Mouse (Mus musculus): ENCODE measurements around the gene Xpnpep2. TPM values are rescaled to one million over a fixed set of nuclear protein-coding genes. Genes with fewer than 3 reads are reported as not detected.

The Xpnpep2 gene
- polyA plus RNA-seq, 2 experiments, result 5.1 to 6.7 TPM

DNA sequence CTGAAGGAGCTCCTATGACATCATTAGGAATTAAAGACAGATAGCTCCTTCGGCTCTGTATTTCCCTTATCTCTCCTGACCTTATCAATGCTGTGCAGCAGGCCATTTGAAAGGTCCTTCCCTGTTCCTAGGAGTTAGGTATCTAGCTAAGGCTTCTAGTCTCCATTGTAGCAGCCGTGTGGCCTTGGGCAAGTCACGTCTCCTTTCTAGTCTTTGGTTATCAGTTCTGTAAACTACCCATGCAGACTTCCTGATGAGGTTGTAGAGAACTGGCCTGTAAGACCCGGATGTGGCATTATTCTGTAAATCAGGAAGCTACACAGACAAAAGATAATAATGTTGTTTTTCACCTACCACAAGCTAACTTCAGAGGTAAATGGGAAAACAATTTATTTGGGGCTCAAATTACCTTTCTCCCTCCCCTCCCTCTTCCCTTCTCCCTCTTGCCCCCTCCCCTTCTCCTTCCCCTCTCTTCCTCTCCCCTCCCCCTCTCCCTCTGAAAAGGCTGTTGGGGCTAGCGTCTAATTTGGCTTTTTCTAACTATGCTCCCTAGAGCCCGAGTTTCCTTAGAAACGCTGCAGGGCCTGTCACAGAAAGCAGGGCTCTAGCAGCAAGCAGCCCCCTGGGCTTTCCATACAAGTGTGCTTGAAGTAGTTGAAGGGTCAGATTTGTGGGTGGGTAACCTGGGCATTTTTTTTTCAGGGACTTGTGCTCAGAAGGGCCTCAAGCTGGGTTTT lies 30.2 kb downstream of the Xpnpep2 start:
- ATAC-seq (ENCODE audit: low FRiP score, low read depth) (no peak), DNase-seq (ENCODE audit: low spot score) (no peak)
- H3K4me1 ChIP-seq (ENCODE audit: control insufficient read depth, insufficient read depth, low read length), result no peaks in the 10 kb centered on the region
- H3K9ac ChIP-seq (ENCODE audit: low read depth, low read length, severe bottlenecking), result no peak overlapping the region
- no peak overlapping the region for H3K4me3 ChIP-seq (replicated peaks; ENCODE audit: low read length)
- H3K27me3 ChIP-seq (ENCODE audit: control insufficient read depth, insufficient read depth, low read length), result no peaks in the 10 kb centered on the region
- H3K27ac ChIP-seq (replicated peaks; ENCODE audit: low read depth, low read length), result no peak overlapping the region
- no peak overlapping the region for H3K4me2 ChIP-seq (replicated peaks; ENCODE audit: low read depth, low read length, severe bottlenecking)
- H3K36me3 ChIP-seq (ENCODE audit: control insufficient read depth, insufficient read depth, low read length), result no peaks in the 10 kb centered on the region
- WGBS, result 50% methylated on average over 7 of the region's 7 CpGs
- no peaks in the 10 kb centered on the region for H3K9me3 ChIP-seq (ENCODE audit: control insufficient read depth, low read length)
- no peak for TF ChIP-seq POLR2A (IDR thresholded peaks at IDR 0.05; ENCODE audit: borderline replicate concordance, extremely low read depth, insufficient read depth, insufficient read length)

DNA sequence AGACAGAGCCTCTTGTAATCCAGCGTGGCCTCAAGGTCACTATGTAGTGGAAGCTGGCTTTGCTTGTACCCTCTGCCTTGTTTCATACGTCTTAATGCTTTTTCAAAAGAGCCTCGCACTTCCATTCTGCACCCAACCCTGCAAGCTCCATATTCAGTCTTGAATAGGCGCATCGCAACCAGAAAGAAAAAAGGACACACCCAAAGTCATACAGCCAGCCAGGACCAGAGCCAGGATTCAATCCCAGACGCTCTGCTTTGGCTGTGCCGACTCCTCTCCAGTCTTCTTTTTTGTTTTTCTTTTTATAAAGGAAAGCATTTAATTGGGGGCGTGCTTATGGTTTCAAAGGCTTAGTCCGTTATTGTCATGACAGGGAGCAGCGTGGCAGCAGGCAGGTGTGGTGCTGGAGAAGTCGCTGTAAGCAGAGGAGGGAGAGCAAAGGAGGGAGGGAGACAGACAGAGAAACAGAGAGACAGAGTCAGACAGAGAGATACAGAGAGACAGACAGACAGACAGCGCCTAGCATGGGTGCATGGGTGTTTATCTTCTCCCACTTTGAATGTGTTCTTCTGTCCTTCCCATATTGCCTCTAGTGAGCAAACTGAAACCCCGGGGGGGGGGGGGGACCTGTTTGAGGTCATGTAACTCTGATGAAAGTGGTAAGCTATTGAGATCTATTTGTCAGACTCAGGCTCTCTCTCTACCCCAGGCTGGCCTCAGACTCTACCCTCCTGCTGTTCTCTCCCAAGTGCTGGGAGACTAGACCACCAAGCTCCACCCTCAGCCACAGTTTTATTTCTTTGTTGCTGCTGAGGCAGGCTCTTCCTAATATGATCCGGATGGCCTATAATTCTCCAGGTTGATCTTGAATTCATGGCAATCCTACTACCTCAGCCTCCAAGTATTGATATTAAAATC lies 31.1 kb downstream of the Xpnpep2 start:
- Histone ChIP-seq H3K9ac (ENCODE audit: low read depth, low read length, severe bottlenecking) (no peak overlapping the region), H3K36me3 (ENCODE audit: control insufficient read depth, insufficient read depth, low read length) (no peaks in the 10 kb centered on the region), H3K27ac (replicated peaks; ENCODE audit: low read depth, low read length) (no peak overlapping the region), H3K9me3 (ENCODE audit: control insufficient read depth, low read length) (no peaks in the 10 kb centered on the region), H3K27me3 (ENCODE audit: control insufficient read depth, insufficient read depth, low read length) (no peaks in the 10 kb centered on the region), H3K4me2 (replicated peaks; ENCODE audit: low read depth, low read length, severe bottlenecking) (no peak overlapping the region), H3K4me3 (replicated peaks; ENCODE audit: low read length) (no peak overlapping the region), H3K4me1 (ENCODE audit: control insufficient read depth, insufficient read depth, low read length) (no peaks in the 10 kb centered on the region)
- no peak for DNase-seq (ENCODE audit: low spot score)
- no peak for TF ChIP-seq POLR2A (IDR thresholded peaks at IDR 0.05; ENCODE audit: borderline replicate concordance, extremely low read depth, insufficient read depth, insufficient read length)
- ATAC-seq (ENCODE audit: low FRiP score, low read depth), result no peak
- 44% methylated on average over 14 of the region's 14 CpGs for WGBS

DNA sequence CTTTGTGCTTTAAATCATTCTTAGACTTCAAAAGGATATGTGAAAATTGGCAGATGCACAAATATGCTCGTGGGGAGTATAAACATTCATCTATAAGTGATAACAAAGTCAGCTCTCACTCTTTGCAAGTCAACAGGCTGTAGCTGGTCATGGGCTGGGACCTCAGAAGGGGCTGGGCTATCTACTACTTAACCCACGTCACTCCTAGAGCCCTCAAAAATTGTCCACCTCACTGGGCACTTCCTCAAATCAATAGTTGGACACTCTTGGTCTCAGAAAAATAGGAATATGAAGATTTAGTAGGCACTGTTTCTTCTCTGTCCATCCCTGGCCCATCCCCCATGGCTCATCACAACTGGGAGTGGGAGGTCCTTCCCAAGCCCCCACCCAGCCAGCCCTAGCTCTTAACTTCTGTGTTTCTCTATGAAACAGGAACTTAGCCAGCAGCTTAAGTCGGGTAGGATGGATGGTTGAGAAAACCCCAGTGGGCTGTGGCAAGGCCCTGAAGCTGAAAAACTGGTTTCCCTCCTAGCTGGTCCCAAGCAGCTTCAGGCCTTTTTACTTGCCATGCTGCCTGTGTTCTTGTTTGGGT lies 31.9 kb downstream of the Xpnpep2 start:
- 48% methylated on average over 3 of the region's 3 CpGs for WGBS
- Histone ChIP-seq H3K36me3 (ENCODE audit: control insufficient read depth, insufficient read depth, low read length) (no peaks in the 10 kb centered on the region), H3K4me2 (replicated peaks; ENCODE audit: low read depth, low read length, severe bottlenecking) (no peak overlapping the region), H3K4me1 (ENCODE audit: control insufficient read depth, insufficient read depth, low read length) (no peaks in the 10 kb centered on the region), H3K4me3 (replicated peaks; ENCODE audit: low read length) (no peak overlapping the region), H3K27ac (replicated peaks; ENCODE audit: low read depth, low read length) (no peak overlapping the region), H3K9me3 (ENCODE audit: control insufficient read depth, low read length) (no peaks in the 10 kb centered on the region), H3K9ac (ENCODE audit: low read depth, low read length, severe bottlenecking) (no peak overlapping the region), H3K27me3 (ENCODE audit: control insufficient read depth, insufficient read depth, low read length) (no peaks in the 10 kb centered on the region)
- TF ChIP-seq POLR2A (IDR thresholded peaks at IDR 0.05; ENCODE audit: borderline replicate concordance, extremely low read depth, insufficient read depth, insufficient read length), result no peak
- ATAC-seq (ENCODE audit: low FRiP score, low read depth) (no peak), DNase-seq (ENCODE audit: low spot score) (no peak)

DNA sequence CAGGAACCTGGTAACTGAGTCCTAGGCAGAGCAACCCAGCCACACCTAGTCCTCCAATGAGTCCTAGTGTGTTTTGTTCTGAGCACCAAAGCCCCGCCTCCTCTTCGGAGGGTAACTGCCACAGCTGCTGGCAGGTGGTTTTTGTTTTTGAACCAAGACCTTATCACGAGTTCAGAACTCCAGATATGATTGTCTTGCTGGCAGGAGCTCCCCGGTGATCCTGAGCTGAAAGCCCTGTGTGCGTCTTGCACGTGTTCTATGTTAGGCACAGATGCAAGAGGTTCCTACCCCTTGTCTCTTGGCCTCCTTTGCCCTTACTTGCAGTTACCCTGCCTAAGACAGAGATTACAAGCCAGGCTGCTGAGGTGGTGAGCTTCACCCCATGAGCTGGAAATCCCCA lies 33.0 kb downstream of the Xpnpep2 start:
- H3K4me3 ChIP-seq (replicated peaks; ENCODE audit: low read length), result no peak overlapping the region
- H3K27ac ChIP-seq (replicated peaks; ENCODE audit: low read depth, low read length), result no peak overlapping the region
- ATAC-seq (ENCODE audit: low FRiP score, low read depth), result no peak
- DNase-seq (ENCODE audit: low spot score), result no peak
- H3K36me3 ChIP-seq (ENCODE audit: control insufficient read depth, insufficient read depth, low read length), result no peaks in the 10 kb centered on the region
- TF ChIP-seq POLR2A (IDR thresholded peaks at IDR 0.05; ENCODE audit: borderline replicate concordance, extremely low read depth, insufficient read depth, insufficient read length), result no peak
- no peak overlapping the region for H3K4me2 ChIP-seq (replicated peaks; ENCODE audit: low read depth, low read length, severe bottlenecking)
- WGBS, result 82% methylated on average over 6 of the region's 6 CpGs
- no peak overlapping the region for H3K9ac ChIP-seq (ENCODE audit: low read depth, low read length, severe bottlenecking)
- H3K4me1 ChIP-seq (ENCODE audit: control insufficient read depth, insufficient read depth, low read length), result no peaks in the 10 kb centered on the region
- no peaks in the 10 kb centered on the region for H3K27me3 ChIP-seq (ENCODE audit: control insufficient read depth, insufficient read depth, low read length)
- no peaks in the 10 kb centered on the region for H3K9me3 ChIP-seq (ENCODE audit: control insufficient read depth, low read length)
